Mouse (Mus musculus): ENCODE measurements around the gene Inafm2.

GRCm38 (mm10) chr2:118791591-118792258 lies 46.2 kb downstream of the Inafm2 start:
- TF ChIP-seq POLR2A (IDR thresholded peaks at IDR 0.05; ENCODE audit: insufficient read depth, low read length) (no peak), EP300 (IDR thresholded peaks at IDR 0.05; ENCODE audit: insufficient read depth, low read depth, low read length) (no peak), CTCF (IDR thresholded peaks at IDR 0.05; ENCODE audit: low read depth, low read length) (no peak)

Measured in ES-Bruce4 (cell line).